ENCODE assay signal across 15 mouse cellular contexts in the genomic region with DNA sequence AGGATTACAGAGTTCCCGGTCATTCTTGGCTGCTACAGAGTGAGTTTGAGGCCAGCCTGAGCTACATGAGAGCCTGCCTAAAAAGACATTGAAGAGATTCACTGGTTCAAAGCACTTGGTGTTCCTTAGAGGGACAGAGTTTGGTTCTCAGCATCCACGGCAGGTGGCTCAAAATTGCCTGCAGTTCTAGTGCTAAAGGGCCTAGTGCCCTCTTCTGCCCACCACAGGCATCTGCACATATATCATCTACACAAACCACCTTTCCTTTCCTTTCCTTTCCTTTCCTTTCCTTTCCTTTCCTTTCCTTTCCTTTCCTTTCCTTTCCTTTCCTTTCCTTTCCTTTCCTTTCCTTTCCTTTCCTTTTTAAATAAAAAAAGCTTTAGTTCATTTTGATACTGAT. TPM values are rescaled to one million over a fixed set of nuclear protein-coding genes. Genes with fewer than 3 reads are reported as not detected.
DNase-seq lines count a peak whose midpoint lies in the region; ATAC-seq and TF ChIP-seq lines count a peak whose summit lies in the region.
"Had no signal": no experiment of that assay in that cellular context is flagged by ENCODE, and none has a peak within 500 bp of the region (broad histone marks: within the 10 kb centered on the region; RNA-seq: fewer than 3 reads in every experiment).

No protein-coding gene starts in this region.

- H3K4me3 ChIP-seq in heart, adult 2 months, result no peak overlapping the region
- no peak overlapping the region for H3K4me3 ChIP-seq in lung, embryonic 14.5 days (ENCODE audit: low read depth, low read length)
- no peak overlapping the region for H3K4me3 ChIP-seq in stomach, postnatal 0 days (ENCODE audit: low read depth, low read length)
- H3K4me3 ChIP-seq: embryonic facial prominence, embryonic 15.5 days; stomach, embryonic 15.5 days had no signal

- no peak overlapping the region for H3K9ac ChIP-seq in heart, adult 2 months (ENCODE audit: low read depth, low read length)
- no peak overlapping the region for H3K9ac ChIP-seq in lung, embryonic 14.5 days
- H3K9ac ChIP-seq in stomach, postnatal 0 days (ENCODE audit: low read length), result no peak overlapping the region
- H3K9ac ChIP-seq: embryonic facial prominence, embryonic 15.5 days; stomach, embryonic 15.5 days had no signal

- CTCF ChIA-PET in Patski (lab: Charles Lee), result interaction anchor here (0.9 to 1.3 kb wide), 4 partner anchors 13 to 25 kb away, joined by 3 read pairs; no protein-coding TSS in a partner anchor

- no peak for DNase-seq in heart, adult 2 months
- DNase-seq in heart, adult 18-20 months, result no peak
- no peak for DNase-seq in lung, embryonic 14.5 days
- no peak for DNase-seq in lung, postnatal 4 days
- no peak for DNase-seq in Patski (ENCODE audit: low read depth, low spot score)
- DNase-seq in stomach, postnatal 0 days (ENCODE audit: low spot score), result no peak
- no peak for DNase-seq in adrenal gland, adult 8-10 months
- no peak for DNase-seq in cerebellum, adult 8-10 months
- DNase-seq: heart, adult 11 months; kidney, adult 18-20 months; layer of hippocampus, adult 9-11 months; lung, postnatal 14 days; right cerebral cortex, postnatal 14 days had no signal

- TF ChIP-seq CTCF in heart, adult 2 months (IDR thresholded peaks at IDR 0.05), result peak; percentile 67
- peak; percentile 42 for TF ChIP-seq CTCF in lung, embryonic 14.5 days (IDR thresholded peaks at IDR 0.05; ENCODE audit: low read depth)
- TF ChIP-seq CTCF in Patski (IDR thresholded peaks at IDR 0.05), result peak; percentile 58
- peak; percentile 66 for TF ChIP-seq CTCF in stomach, postnatal 0 days (IDR thresholded peaks at IDR 0.05; ENCODE audit: low read depth)

- H3K27ac ChIP-seq in heart, adult 2 months, result no peak overlapping the region
- no peak overlapping the region for H3K27ac ChIP-seq in lung, embryonic 14.5 days (ENCODE audit: low read depth)
- no peak overlapping the region for H3K27ac ChIP-seq in stomach, postnatal 0 days (replicated peaks)
- H3K27ac ChIP-seq: embryonic facial prominence, embryonic 15.5 days; stomach, embryonic 15.5 days had no signal

- no peaks in the 10 kb centered on the region for H3K9me3 ChIP-seq in lung, embryonic 14.5 days (ENCODE audit: low read depth, low read length)
- no peaks in the 10 kb centered on the region for H3K9me3 ChIP-seq in stomach, postnatal 0 days (ENCODE audit: control insufficient read depth, low read length)
- H3K9me3 ChIP-seq: embryonic facial prominence, embryonic 15.5 days; stomach, embryonic 15.5 days had no signal

- no peak for TF ChIP-seq POLR2A in heart, adult 2 months (IDR thresholded peaks at IDR 0.05; ENCODE audit: insufficient read depth, low read depth, low read length)

- no peak overlapping the region for H3K4me2 ChIP-seq in lung, embryonic 14.5 days
- no peak overlapping the region for H3K4me2 ChIP-seq in stomach, postnatal 0 days (replicated peaks; ENCODE audit: low read depth)
- H3K4me2 ChIP-seq: embryonic facial prominence, embryonic 15.5 days; stomach, embryonic 15.5 days had no signal

- WGBS in heart, adult 2 months, result 61% methylated on average over 2 of the region's 2 CpGs
- WGBS in lung, embryonic 14.5 days, result 64% methylated on average over 2 of the region's 2 CpGs
- WGBS in stomach, postnatal 0 days, result 66% methylated on average over 2 of the region's 2 CpGs

- H3K36me3 ChIP-seq in heart, adult 2 months (ENCODE audit: control insufficient read depth, insufficient read depth, low read length), result peaks cover 6% of the 10 kb centered on the region
- H3K36me3 ChIP-seq in lung, embryonic 14.5 days (ENCODE audit: insufficient read depth), result peaks cover 63% of the 10 kb centered on the region
- peaks cover 8% of the 10 kb centered on the region; the same call in 1 of the 2 replicates for H3K36me3 ChIP-seq in stomach, postnatal 0 days (ENCODE audit: control insufficient read depth, insufficient read depth, low read length)

- intact Hi-C loops in heart, adult 2 months (cut with DNase I), result no loop called here

- peaks cover 1% of the 10 kb centered on the region; the same call in 1 of the 2 replicates for H3K79me2 ChIP-seq in heart, adult 2 months (replicated peaks; ENCODE audit: control insufficient read depth, insufficient read depth, low read length)

- TF ChIP-seq EP300 in heart, adult 2 months (IDR thresholded peaks at IDR 0.05; ENCODE audit: insufficient read depth, low read depth, low read length), result no peak
- TF ChIP-seq EP300 in stomach, postnatal 0 days (optimal IDR thresholded peaks at IDR 0.05), result no peak

- no peaks in the 10 kb centered on the region for H3K27me3 ChIP-seq in heart, adult 2 months (ENCODE audit: control insufficient read depth, insufficient read depth, low read length)
- no peaks in the 10 kb centered on the region for H3K27me3 ChIP-seq in lung, embryonic 14.5 days (ENCODE audit: insufficient read depth, low read length)
- no peaks in the 10 kb centered on the region for H3K27me3 ChIP-seq in Patski
- H3K27me3 ChIP-seq in stomach, postnatal 0 days (ENCODE audit: control insufficient read depth, insufficient read depth, low read length), result no peaks in the 10 kb centered on the region
- H3K27me3 ChIP-seq: embryonic facial prominence, embryonic 15.5 days; stomach, embryonic 15.5 days had no signal

- in situ Hi-C loops in Patski (cut with MboI; ENCODE audit: low pct_unique_long_range_greater_than_20kb), result no loop called here

- ATAC-seq in lung, embryonic 14.5 days (ENCODE audit: insufficient read depth), result no peak
- ATAC-seq in Patski, result no peak
- no peak for ATAC-seq in stomach, postnatal 0 days (ENCODE audit: low FRiP score, low TSS enrichment)

- POLR2A ChIA-PET in Patski (lab: Charles Lee), result interaction anchor here (1.3 kb wide), 1 partner anchor 23 kb away, joined by 4 read pairs; a partner anchor contains a TSS

- H3K4me1 ChIP-seq in heart, adult 2 months (ENCODE audit: control insufficient read depth, insufficient read depth, low read length), result peaks cover 3% of the 10 kb centered on the region
- no peaks in the 10 kb centered on the region for H3K4me1 ChIP-seq in lung, embryonic 14.5 days (ENCODE audit: insufficient read depth)
- no peaks in the 10 kb centered on the region for H3K4me1 ChIP-seq in stomach, postnatal 0 days (replicated peaks; ENCODE audit: control insufficient read depth, insufficient read depth)
- H3K4me1 ChIP-seq: embryonic facial prominence, embryonic 15.5 days; stomach, embryonic 15.5 days had no signal

RNA-seq across cellular contexts. Expression of a gene that starts 23.2 kb away (rescaled TPM):
- 10 to 100 TPM; 76.5 to 77.4 TPM for total RNA-seq in heart, adult 2 months (2021)
- 20.8 and 32.7 TPM in 2 replicates for polyA plus RNA-seq in heart, adult 2 months (2012; rRNA removed)
- 10 to 100 TPM; 77.4 to 82.0 TPM for total RNA-seq in heart, adult 18-20 months (2021)
- polyA plus RNA-seq in lung, embryonic 14.5 days (2014; fragmentation: Nextera tagmentation; extraction: Ambion mirVana), result 35.7 and 41.3 TPM in 2 replicates
- 27.3 TPM for polyA plus RNA-seq in Patski (2021)
- 13.8 and 14.3 TPM in 2 replicates for polyA plus RNA-seq in stomach, postnatal 0 days (2015; fragmentation: Nextera tagmentation; extraction: Ambion mirVana)
- total RNA-seq in adrenal gland, adult 8-10 months (2022), result 100 to 1,000 TPM in 3 of 4 experiments, 10 to 100 TPM in 1; 91.7 to 118 (median 106) TPM

RNA-seq across cellular contexts. Expression of a gene that starts 37.3 kb away (rescaled TPM):
- total RNA-seq in heart, adult 2 months (2021), result 1 to 10 TPM; 1.4 to 1.6 TPM
- 3.0 and 3.6 TPM in 2 replicates for polyA plus RNA-seq in heart, adult 2 months (2012; rRNA removed)
- 1 to 10 TPM; 5.1 to 6.9 TPM for total RNA-seq in heart, adult 18-20 months (2021)
- 23.6 and 23.8 TPM in 2 replicates for polyA plus RNA-seq in lung, embryonic 14.5 days (2014; fragmentation: Nextera tagmentation; extraction: Ambion mirVana)
- polyA plus RNA-seq in Patski (2021), result 17.7 TPM
- 16.7 TPM in 2 replicates for polyA plus RNA-seq in stomach, postnatal 0 days (2015; fragmentation: Nextera tagmentation; extraction: Ambion mirVana)
- 10 to 100 TPM; 29.5 to 40.9 (median 32.2) TPM for total RNA-seq in adrenal gland, adult 8-10 months (2022)
